Mouse (Mus musculus) urinary bladder, adult 2 months (tissue): ENCODE results near the gene Stxbp4. TPM values are rescaled to one million over a fixed set of nuclear protein-coding genes. Genes with fewer than 3 reads are reported as not detected.

Source experiments
- DNase-seq: peaks from one replicate; pipeline ENCODE4 v3.0.0; 2022; ENCODE audit warnings: low spot score
- polyA plus RNA-seq: library from polyadenylated mRNA; depleted of rRNA; stranded (reverse); fragments of >200 nt; gene quantifications from 2 replicates; pipeline ENCODE4 v1.2.3, GENCODE M21; 2012; rRNA removed

The Stxbp4 gene
- polyA plus RNA-seq, 1 experiment: 3.7 TPM

GRCm38 (mm10) chr11:90464046-90464595 lies 173.8 kb downstream of the Stxbp4 start:
- no peak for DNase-seq

GRCm38 (mm10) chr11:90460458-90460857 lies 177.4 kb downstream of the Stxbp4 start:
- no peak for DNase-seq

GRCm38 (mm10) chr11:90452134-90452533 lies 185.8 kb downstream of the Stxbp4 start:
- no peak for DNase-seq

GRCm38 (mm10) chr11:90451506-90451905 lies 186.4 kb downstream of the Stxbp4 start:
- DNase-seq: no peak

GRCm38 (mm10) chr11:90442462-90442861 lies 195.4 kb downstream of the Stxbp4 start:
- no peak for DNase-seq

- no peak for DNase-seq
Measured at GRCm38 (mm10) chr11:90440851-90441250, 197.0 kb downstream of the Stxbp4 start.

GRCm38 (mm10) chr11:90438768-90439167 lies 199.1 kb downstream of the Stxbp4 start:
- DNase-seq: no peak

Other genes with a start within 250 kb of the Stxbp4 start
- 33.1 and 35.4 TPM in 2 replicates for gene Hlf, start 247.2 kb downstream of the Stxbp4 start, polyA plus RNA-seq
- gene Cox11, start 89 bp upstream of the Stxbp4 start, polyA plus RNA-seq: 15.7 and 19.4 TPM in 2 replicates
- gene Tom1l1, start 50.3 kb upstream of the Stxbp4 start, polyA plus RNA-seq: 11.1 and 15.3 TPM in 2 replicates